Mouse (Mus musculus) stomach, embryonic 16.5 days (tissue): Measurements from ENCODE around the gene Abl1. TPM values are rescaled to one million over a fixed set of nuclear protein-coding genes. Genes with fewer than 3 reads are reported as not detected.

Source experiments
- ATAC-seq: fragments of 200-750 bp; cut with Nextera tagmentation; 2 replicates; pipeline ENCODE4 v1.8.0; 2017; ENCODE audit warnings: moderate number of reproducible peaks, moderate TSS enrichment; ENCODE audit not compliant: insufficient read depth, low FRiP score
- H3K27ac ChIP-seq: fragments of 300-500 bp; sonication (generic); 2 replicates; pipeline ENCODE4 v1.5.1; 2014; ENCODE audit warnings: low read length
- H3K27me3 ChIP-seq: fragments of 300-500 bp; sonication (generic); 2 replicates; pipeline ENCODE4 v1.6.1; 2014; ENCODE audit warnings: low read length, control low read depth, mixed read lengths; ENCODE audit not compliant: control insufficient read depth, insufficient read depth
- H3K36me3 ChIP-seq: fragments of 300-500 bp; sonication (generic); 2 replicates; pipeline ENCODE4 v1.6.1; 2014; ENCODE audit warnings: low read length; ENCODE audit not compliant: control insufficient read depth, insufficient read depth
- H3K4me1 ChIP-seq: fragments of 300-500 bp; sonication (generic); 2 replicates; pipeline ENCODE4 v1.6.1; 2014; ENCODE audit warnings: low read length, control low read depth, mixed read lengths; ENCODE audit not compliant: control insufficient read depth, insufficient read depth
- H3K4me2 ChIP-seq: fragments of 300-500 bp; sonication (generic); 2 replicates; pipeline ENCODE4 v1.6.1; 2014; ENCODE audit warnings: low read depth, low read length, mixed read lengths
- H3K4me3 ChIP-seq: fragments of 300-500 bp; sonication (generic); replicated peaks from 2 replicates; pipeline ENCODE4 v1.5.1; 2014; ENCODE audit warnings: mild to moderate bottlenecking, low read length
- H3K9ac ChIP-seq: fragments of 300-500 bp; sonication (generic); 2 replicates; pipeline ENCODE4 v1.6.1; 2014; ENCODE audit warnings: low read length
- H3K9me3 ChIP-seq: fragments of 300-500 bp; sonication (generic); replicated peaks from 2 replicates; pipeline ENCODE4 v1.6.1; 2016; ENCODE audit warnings: low read length, control low read depth; ENCODE audit not compliant: control insufficient read depth
- WGBS: fragments of 180-500 bp; shearing (Covaris S2); extraction: QIAGEN DNeasy Blood & Tissue Kit; methylation state at CpG from one replicate; pipeline ENCODE4 v1.1.7; 2014; 5-methylcytosine and 5-hydroxymethylcytosine counted together
- polyA plus RNA-seq: library from polyadenylated mRNA; unstranded; fragments of >200 nt; fragmentation: Nextera tagmentation; extraction: Ambion mirVana; gene quantifications from 2 replicates; pipeline ENCODE4 v1.2.1, GENCODE M21; 2015

Abl1 gene
- polyA plus RNA-seq, 1 experiment from 2014 or later = 30.4 TPM

GRCm38 (mm10) chr2:31749046-31749709 lies 61.0 kb downstream of the Abl1 start:
- H3K4me2 ChIP-seq = peak overlapping the region; percentile 49
- peak overlapping the region; percentile 93 for H3K27ac ChIP-seq
- peaks cover 31% of the 10 kb centered on the region for H3K4me1 ChIP-seq
- peak overlapping the region; percentile 30 for H3K4me3 ChIP-seq
- 6% methylated on average over 10 of the region's 10 CpGs for WGBS
- ATAC-seq = peak; percentile 94
- H3K27me3 ChIP-seq = no peaks in the 10 kb centered on the region
- no peaks in the 10 kb centered on the region for H3K36me3 ChIP-seq
- H3K9me3 ChIP-seq = no peaks in the 10 kb centered on the region
- H3K9ac ChIP-seq = peak overlapping the region; percentile 51

GRCm38 (mm10) chr2:31750133-31750532 lies 62.0 kb downstream of the Abl1 start:
- Histone ChIP-seq H3K9me3 (no peaks in the 10 kb centered on the region), H3K27ac (peak overlapping the region; percentile 60; the same call in 1 of the 2 replicates), H3K9ac (no peak overlapping the region), H3K4me1 (peaks cover 29% of the 10 kb centered on the region), H3K4me2 (no peak overlapping the region), H3K36me3 (no peaks in the 10 kb centered on the region), H3K27me3 (no peaks in the 10 kb centered on the region), H3K4me3 (no peak overlapping the region)
- ATAC-seq = no peak
- 67% methylated on average over 5 of the region's 5 CpGs for WGBS

- 0 out of 2 replicates have a peak overlapping the region, but pooled peaks have one; percentile 24 for H3K27ac ChIP-seq
- no peaks in the 10 kb centered on the region for H3K36me3 ChIP-seq
- no peaks in the 10 kb centered on the region for H3K9me3 ChIP-seq
- peaks cover 21% of the 10 kb centered on the region for H3K4me1 ChIP-seq
- no peaks in the 10 kb centered on the region for H3K27me3 ChIP-seq
- no peak overlapping the region for H3K4me3 ChIP-seq
- no peak overlapping the region for H3K9ac ChIP-seq
- no peak overlapping the region for H3K4me2 ChIP-seq
- no peak for ATAC-seq
These were observed 69.3 kb downstream of the Abl1 start for GRCm38 (mm10) chr2:31757472-31757871.

GRCm38 (mm10) chr2:31758966-31759365 lies 70.8 kb downstream of the Abl1 start:
- WGBS = 88% methylated on average over 5 of the region's 5 CpGs
- H3K27me3 ChIP-seq = no peaks in the 10 kb centered on the region
- H3K9me3 ChIP-seq = no peaks in the 10 kb centered on the region
- H3K9ac ChIP-seq = 0 out of 2 replicates have a peak overlapping the region, but pooled peaks have one; percentile 88
- H3K4me2 ChIP-seq = peak overlapping the region; percentile 95
- H3K4me3 ChIP-seq = peak overlapping the region; percentile 68
- no peaks in the 10 kb centered on the region for H3K36me3 ChIP-seq
- no peak for ATAC-seq
- H3K4me1 ChIP-seq = peaks cover 31% of the 10 kb centered on the region
- peak overlapping the region; percentile 95; the same call in 1 of the 2 replicates for H3K27ac ChIP-seq

GRCm38 (mm10) chr2:31759751-31760460 lies 71.7 kb downstream of the Abl1 start:
- ATAC-seq = peak; percentile 94
- H3K4me3 ChIP-seq = peak overlapping the region; percentile 68
- no peaks in the 10 kb centered on the region for H3K27me3 ChIP-seq
- no peaks in the 10 kb centered on the region for H3K9me3 ChIP-seq
- H3K9ac ChIP-seq = peak overlapping the region; percentile 88
- peak overlapping the region; percentile 95 for H3K27ac ChIP-seq
- under 1% methylated on average over 42 of the region's 42 CpGs for WGBS
- H3K36me3 ChIP-seq = no peaks in the 10 kb centered on the region
- peaks cover 35% of the 10 kb centered on the region for H3K4me1 ChIP-seq
- peak overlapping the region; percentile 95 for H3K4me2 ChIP-seq

GRCm38 (mm10) chr2:31760486-31760885 lies 72.3 kb downstream of the Abl1 start:
- peak overlapping the region; percentile 95 for H3K4me2 ChIP-seq
- H3K4me1 ChIP-seq = peaks cover 39% of the 10 kb centered on the region
- H3K9me3 ChIP-seq = no peaks in the 10 kb centered on the region
- no peaks in the 10 kb centered on the region for H3K27me3 ChIP-seq
- H3K27ac ChIP-seq = peak overlapping the region; percentile 95
- ATAC-seq = no peak
- peak overlapping the region; percentile 68 for H3K4me3 ChIP-seq
- no peaks in the 10 kb centered on the region for H3K36me3 ChIP-seq
- 3% methylated on average over 1 of the region's 1 CpGs for WGBS
- H3K9ac ChIP-seq = peak overlapping the region; percentile 88

- H3K9me3 ChIP-seq = no peaks in the 10 kb centered on the region
- no peaks in the 10 kb centered on the region for H3K27me3 ChIP-seq
- peak overlapping the region; percentile 95 for H3K27ac ChIP-seq
- no peak for ATAC-seq
- H3K36me3 ChIP-seq = no peaks in the 10 kb centered on the region
- WGBS = under 1% methylated on average over 7 of the region's 7 CpGs
- peaks cover 45% of the 10 kb centered on the region for H3K4me1 ChIP-seq
- H3K4me3 ChIP-seq = peak overlapping the region; percentile 68
- peak overlapping the region; percentile 88 for H3K9ac ChIP-seq
- peak overlapping the region; percentile 95 for H3K4me2 ChIP-seq
These were observed 72.9 kb downstream of the Abl1 start for GRCm38 (mm10) chr2:31761115-31761531.

- Histone ChIP-seq H3K9me3 (no peaks in the 10 kb centered on the region), H3K4me1 (peaks cover 47% of the 10 kb centered on the region), H3K36me3 (no peaks in the 10 kb centered on the region), H3K9ac (peak overlapping the region; percentile 88), H3K27me3 (no peaks in the 10 kb centered on the region), H3K27ac (peak overlapping the region; percentile 95), H3K4me3 (peak overlapping the region; percentile 68), H3K4me2 (peak overlapping the region; percentile 95)
- ATAC-seq = no peak
- 2% methylated on average over 4 of the region's 4 CpGs for WGBS
These were observed 73.4 kb downstream of the Abl1 start for GRCm38 (mm10) chr2:31761585-31761984.

- Histone ChIP-seq H3K4me1 (peaks cover 49% of the 10 kb centered on the region), H3K4me3 (peak overlapping the region; percentile 68), H3K4me2 (peak overlapping the region; percentile 95), H3K9ac (peak overlapping the region; percentile 88; the same call in 1 of the 2 replicates), H3K27me3 (no peaks in the 10 kb centered on the region), H3K36me3 (no peaks in the 10 kb centered on the region), H3K27ac (peak overlapping the region; percentile 95), H3K9me3 (no peaks in the 10 kb centered on the region)
- WGBS = 13% methylated on average over 3 of the region's 3 CpGs
- no peak for ATAC-seq
These were observed 74.0 kb downstream of the Abl1 start for GRCm38 (mm10) chr2:31762155-31762554.
